Mouse (Mus musculus) adrenal gland (tissue): ENCODE data around the gene Alg11.

Source experiments
- intact Hi-C: fragments of 180-260 bp; cut with DNase I; formaldehyde crosslinking; loops from one replicate; pipeline ENCODE4 v1.15.1; 2025
- long read RNA-seq, 2 experiments: library from polyadenylated mRNA; unstranded; transcript quantifications; one replicate each; pipeline ENCODE4 v2.0.0; 2020; ENCODE audit warnings: borderline replicate concordance in 1 of 2; ENCODE audit not compliant: insufficient replicate concordance in 1 of 2

Gene Alg11
- long read RNA-seq, experiment 1, full-length matches to known transcripts: 1 of 20 reads
- long read RNA-seq, experiment 1, partial matches to known transcripts: 3 of 20 reads
- long read RNA-seq, experiment 1, other reads (novel, unspliced or antisense): 16 of 20 reads
- long read RNA-seq, experiment 2, full-length matches to known transcripts: 6 of 10 reads
- long read RNA-seq, experiment 2, partial matches to known transcripts: 2 of 10 reads
- long read RNA-seq, experiment 2, other reads (novel, unspliced or antisense): 2 of 10 reads

GRCm38 (mm10) chr8:22060446-22060889, at the start of gene Alg11:
Gene Alg11, plus strand, starts transcription at chr8:22060721.
- intact Hi-C loops: loop anchor here (5.0 kb wide), 1 partner anchor 107 kb away; the partner anchor contains the start of gene Nek3

- intact Hi-C loops: no loop called here
Observed at GRCm38 (mm10) chr8:22013034-22013707, 47.4 kb upstream of the Alg11 start.

- intact Hi-C loops: no loop called here
Observed at GRCm38 (mm10) chr8:22017731-22018130, 42.8 kb upstream of the Alg11 start.

- intact Hi-C loops: no loop called here
Observed at GRCm38 (mm10) chr8:22019498-22019897, 41.0 kb upstream of the Alg11 start.

GRCm38 (mm10) chr8:22022244-22022643, 38.3 kb upstream of the Alg11 start:
- intact Hi-C loops: no loop called here

- intact Hi-C loops: no loop called here
Observed at GRCm38 (mm10) chr8:22025241-22025640, 35.3 kb upstream of the Alg11 start.

GRCm38 (mm10) chr8:22028973-22029372, 31.5 kb upstream of the Alg11 start:
- intact Hi-C loops: no loop called here

- intact Hi-C loops: no loop called here
Observed at GRCm38 (mm10) chr8:22030990-22031389, 29.5 kb upstream of the Alg11 start.

- intact Hi-C loops: no loop called here
Observed at GRCm38 (mm10) chr8:22036137-22036536, 24.4 kb upstream of the Alg11 start.

- intact Hi-C loops: no loop called here
Observed at GRCm38 (mm10) chr8:22037022-22037421, 23.5 kb upstream of the Alg11 start.

- intact Hi-C loops: no loop called here
Observed at GRCm38 (mm10) chr8:22039468-22040152, 20.9 kb upstream of the Alg11 start.

GRCm38 (mm10) chr8:22040153-22040509, 20.4 kb upstream of the Alg11 start:
- intact Hi-C loops: no loop called here

- intact Hi-C loops: no loop called here
Observed at GRCm38 (mm10) chr8:22042515-22042914, 18.0 kb upstream of the Alg11 start.

- intact Hi-C loops: no loop called here
Observed at GRCm38 (mm10) chr8:22043706-22044105, 16.8 kb upstream of the Alg11 start.

GRCm38 (mm10) chr8:22047699-22048464, 12.6 kb upstream of the Alg11 start:
- intact Hi-C loops: loop anchor here (5.0 kb wide), 1 partner anchor 51 kb away; no protein-coding TSS in a partner anchor

- intact Hi-C loops: no loop called here
Observed at GRCm38 (mm10) chr8:22054674-22055491, 5.6 kb upstream of the Alg11 start.

GRCm38 (mm10) chr8:22055492-22055877, 5.0 kb upstream of the Alg11 start:
- intact Hi-C loops: no loop called here

GRCm38 (mm10) chr8:22056850-22057249, 3.7 kb upstream of the Alg11 start:
- intact Hi-C loops: no loop called here

GRCm38 (mm10) chr8:22058368-22058767, 2.2 kb upstream of the Alg11 start:
- intact Hi-C loops: no loop called here

GRCm38 (mm10) chr8:22059153-22059738, 1.3 kb upstream of the Alg11 start:
- intact Hi-C loops: no loop called here
